Mouse (Mus musculus): ENCODE results near the gene Hace1.

Gene Hace1

GRCm38 (mm10) chr10:45710848-45711247 lies 133.2 kb downstream of the Hace1 start:
- DNase-seq = no peak

GRCm38 (mm10) chr10:45711348-45711747 lies 133.7 kb downstream of the Hace1 start:
- no peak for DNase-seq
